Mouse (Mus musculus) liver, adult 2 months (tissue): ENCODE data around the gene Larp6.

Source experiments
- CTCF ChIP-seq: fragments of 200-500 bp; IDR thresholded peaks from 2 replicates; pipeline ENCODE4 v1.5.1; 2011; ENCODE audit warnings: low read depth, low read length, control low read depth
- POLR2A ChIP-seq: fragments of 200-500 bp; IDR thresholded peaks from 2 replicates; pipeline ENCODE4 v1.6.1; 2011; ENCODE audit warnings: low read length, control low read depth; ENCODE audit not compliant: insufficient read depth; ENCODE audit errors: extremely low read depth

GRCm38 (mm10) chr9:60751098-60751497 lies 38.3 kb downstream of the Larp6 start:
- no peak for TF ChIP-seq POLR2A
- TF ChIP-seq CTCF, result no peak
